Mouse (Mus musculus): Measurements from ENCODE around the gene Rps6kb1. TPM values are rescaled to one million over a fixed set of nuclear protein-coding genes. Genes with fewer than 3 reads are reported as not detected.
"Not testable (repeated sequence)": the region's sequence is repeated elsewhere in the genome, so short reads cannot be mapped to it uniquely, and the experiment has no call there.

The Rps6kb1 gene
- total and polyA plus RNA-seq, 2 experiments from 2014 or later = 34.2 to 67.3 TPM

DNA sequence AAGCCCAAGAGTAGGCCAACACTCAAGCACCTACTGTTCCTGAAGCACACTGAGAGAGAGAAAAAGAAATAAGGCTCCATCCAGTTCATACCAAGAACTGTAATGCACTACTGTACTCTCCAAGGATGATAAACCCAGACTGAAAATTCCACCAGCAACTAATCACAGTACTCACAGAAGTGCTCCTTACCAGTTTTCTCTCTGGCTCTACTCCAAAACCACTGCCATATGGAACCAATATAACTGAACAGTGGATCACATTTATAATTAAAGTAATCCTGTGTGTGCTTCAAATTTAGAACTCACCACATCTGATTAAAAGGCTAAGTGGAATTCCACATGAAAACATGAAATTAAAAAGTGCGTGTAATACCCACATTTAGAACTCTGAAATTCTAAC lies 1.8 kb downstream of the Rps6kb1 start:
- DNase-seq (ENCODE audit: low spot score) (no peak), ATAC-seq (no peak)
- Histone ChIP-seq H3K4me2 (ENCODE audit: low read depth, low read length) (peak overlapping the region; percentile 81), H3K9me3 (ENCODE audit: low read length) (no peaks in the 10 kb centered on the region), H3K27me3 (ENCODE audit: insufficient read depth, low read length) (no peaks in the 10 kb centered on the region), H3K9ac (replicated peaks; ENCODE audit: low read length) (no peak overlapping the region), H3K36me3 (ENCODE audit: insufficient read depth, low read length) (no peaks in the 10 kb centered on the region), H3K27ac (no peak overlapping the region), H3K4me3 (ENCODE audit: low read length) (no peak overlapping the region), H3K4me1 (ENCODE audit: insufficient read depth, low read length) (no peaks in the 10 kb centered on the region)
- WGBS = 84% methylated on average over 1 of the region's 1 CpGs
- no peak for TF ChIP-seq CTCF (IDR thresholded peaks at IDR 0.05; ENCODE audit: low read depth)

DNA sequence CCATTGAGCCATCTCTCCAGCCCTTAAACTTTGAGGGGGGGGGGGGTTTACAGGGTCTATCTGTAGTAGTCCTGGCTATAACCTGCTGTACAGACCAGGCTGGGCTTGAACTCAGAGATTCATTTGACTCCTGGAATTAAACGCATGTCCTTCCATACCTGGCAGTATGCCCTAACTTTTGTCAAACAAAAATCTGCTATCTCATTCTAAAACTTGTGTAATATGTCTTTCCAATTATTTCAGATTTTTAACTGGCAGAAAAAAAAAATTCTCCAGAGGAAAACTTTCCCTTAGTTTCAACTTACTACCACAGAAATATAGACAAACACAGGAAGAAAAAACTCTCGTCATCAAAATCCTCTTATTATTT lies 4.1 kb downstream of the Rps6kb1 start:
- Histone ChIP-seq H3K4me1 (ENCODE audit: insufficient read depth, low read length) (no peaks in the 10 kb centered on the region), H3K9me3 (ENCODE audit: low read length) (no peaks in the 10 kb centered on the region), H3K4me2 (ENCODE audit: low read depth, low read length) (no peak overlapping the region), H3K27me3 (ENCODE audit: insufficient read depth, low read length) (no peaks in the 10 kb centered on the region), H3K9ac (replicated peaks; ENCODE audit: low read length) (no peak overlapping the region), H3K36me3 (ENCODE audit: insufficient read depth, low read length) (no peaks in the 10 kb centered on the region), H3K4me3 (ENCODE audit: low read length) (no peak overlapping the region), H3K27ac (no peak overlapping the region)
- no peak for ATAC-seq
- DNase-seq (ENCODE audit: low spot score) = no peak
- TF ChIP-seq CTCF (IDR thresholded peaks at IDR 0.05; ENCODE audit: low read depth) = no peak
- 92% methylated on average over 2 of the region's 2 CpGs for WGBS

DNA sequence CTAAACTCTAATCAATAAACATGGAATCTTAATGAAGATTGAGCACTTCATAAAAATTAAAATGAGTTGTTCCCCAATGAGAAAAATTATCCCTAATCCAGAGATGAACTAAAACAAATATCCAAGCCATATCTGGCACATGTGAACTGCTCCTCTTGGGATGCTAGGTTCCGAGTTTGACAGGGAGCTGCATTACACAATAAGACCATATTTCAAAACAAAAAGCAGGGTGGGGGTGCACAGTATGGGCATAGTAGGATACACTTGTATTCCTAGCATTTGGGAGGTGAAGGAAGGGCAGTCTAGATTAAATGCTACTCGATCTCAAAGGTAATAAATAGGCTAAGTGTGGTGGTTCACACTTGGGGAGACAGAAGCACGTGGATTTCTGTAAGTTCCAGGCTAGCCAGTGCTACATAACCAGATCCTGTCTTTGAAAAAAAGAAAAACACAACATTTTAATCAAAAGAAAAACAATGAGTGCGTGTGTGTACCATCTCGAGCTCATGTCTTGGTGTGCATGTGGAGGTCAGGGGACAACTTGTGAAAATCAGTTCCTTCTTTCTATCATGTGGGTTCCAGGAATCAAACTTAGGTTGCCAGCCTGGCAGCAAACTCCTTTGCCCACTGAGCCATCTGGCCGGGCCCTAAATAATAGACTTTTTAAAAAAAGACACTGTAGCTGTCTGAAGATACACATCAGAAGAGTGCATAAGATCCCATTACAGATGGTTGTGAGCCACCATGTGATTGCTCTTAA lies 4.7 kb downstream of the Rps6kb1 start:
- Histone ChIP-seq H3K4me3 (ENCODE audit: low read length) (no peak overlapping the region), H3K4me1 (ENCODE audit: insufficient read depth, low read length) (no peaks in the 10 kb centered on the region), H3K9me3 (ENCODE audit: low read length) (no peaks in the 10 kb centered on the region), H3K36me3 (ENCODE audit: insufficient read depth, low read length) (no peaks in the 10 kb centered on the region), H3K27me3 (ENCODE audit: insufficient read depth, low read length) (no peaks in the 10 kb centered on the region), H3K27ac (no peak overlapping the region), H3K9ac (replicated peaks; ENCODE audit: low read length) (no peak overlapping the region), H3K4me2 (ENCODE audit: low read depth, low read length) (no peak overlapping the region)
- 90% methylated on average over 6 of the region's 6 CpGs for WGBS
- DNase-seq (ENCODE audit: low spot score) (no peak), ATAC-seq (no peak)
- no peak for TF ChIP-seq CTCF (IDR thresholded peaks at IDR 0.05; ENCODE audit: low read depth)

DNA sequence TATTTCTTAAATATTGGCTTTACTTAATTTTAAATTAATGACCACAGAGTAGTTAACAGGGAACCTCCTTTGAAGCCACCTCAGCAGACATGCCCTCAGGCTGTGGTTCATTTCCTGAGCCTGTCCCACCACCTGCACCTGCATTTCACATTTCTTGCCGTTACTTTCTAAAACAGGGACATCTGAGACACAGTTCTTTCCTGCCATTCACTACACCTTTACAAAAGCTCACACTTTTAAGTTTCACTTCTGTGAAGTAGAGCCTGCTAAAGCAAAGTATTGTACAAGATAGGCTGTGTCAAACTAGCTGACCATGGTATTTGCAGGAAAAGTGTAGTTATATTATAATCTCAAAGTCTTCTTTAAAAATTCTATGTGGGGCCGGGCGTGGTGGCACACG lies 5.8 kb downstream of the Rps6kb1 start:
- ATAC-seq (no peak), DNase-seq (ENCODE audit: low spot score) (no peak)
- Histone ChIP-seq H3K36me3 (ENCODE audit: insufficient read depth, low read length) (no peaks in the 10 kb centered on the region), H3K27ac (no peak overlapping the region), H3K4me1 (ENCODE audit: insufficient read depth, low read length) (no peaks in the 10 kb centered on the region), H3K9me3 (ENCODE audit: low read length) (no peaks in the 10 kb centered on the region), H3K27me3 (ENCODE audit: insufficient read depth, low read length) (no peaks in the 10 kb centered on the region), H3K4me2 (ENCODE audit: low read depth, low read length) (no peak overlapping the region), H3K4me3 (ENCODE audit: low read length) (no peak overlapping the region), H3K9ac (replicated peaks; ENCODE audit: low read length) (no peak overlapping the region)
- no peak for TF ChIP-seq CTCF (IDR thresholded peaks at IDR 0.05; ENCODE audit: low read depth)
- WGBS = 90% methylated on average over 4 of the region's 4 CpGs

DNA sequence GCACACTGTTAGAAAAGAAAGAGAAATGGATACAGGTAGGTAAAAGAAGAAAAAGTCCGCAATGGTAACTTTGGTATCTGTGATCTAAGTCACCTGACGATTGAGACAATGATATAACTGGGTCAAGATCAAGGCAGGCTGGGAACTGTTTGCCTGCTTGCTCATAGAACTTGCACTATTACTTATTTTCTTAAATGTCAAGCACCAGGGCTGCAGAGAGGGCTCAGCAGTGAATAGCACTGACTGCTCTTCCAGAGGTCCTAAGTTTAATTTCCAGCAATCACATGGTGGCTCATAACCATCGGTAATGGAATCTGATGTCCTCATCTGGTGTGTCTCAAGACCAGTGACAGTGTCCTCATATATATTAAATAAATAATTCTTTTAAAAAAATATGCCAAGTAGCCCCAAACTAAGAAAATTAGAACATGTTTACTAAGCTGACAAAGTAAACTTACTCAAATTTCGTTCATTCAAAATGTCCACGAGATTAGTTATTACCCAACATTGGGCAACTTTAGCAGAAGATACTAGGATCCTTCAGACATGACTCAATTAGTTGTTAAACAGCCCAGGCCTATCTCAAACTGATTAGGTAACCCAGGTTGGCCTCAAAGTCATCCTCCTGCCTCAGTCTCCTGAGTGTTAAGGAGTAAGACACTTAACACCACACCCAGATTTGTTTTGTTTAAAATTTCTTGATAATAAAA lies 10.2 kb downstream of the Rps6kb1 start:
- WGBS = 94% methylated on average over 5 of the region's 5 CpGs
- H3K36me3 ChIP-seq (ENCODE audit: insufficient read depth, low read length) = 0 out of 2 replicates have a peak, but pooled peaks cover 11% of the 10 kb centered on the region

DNA sequence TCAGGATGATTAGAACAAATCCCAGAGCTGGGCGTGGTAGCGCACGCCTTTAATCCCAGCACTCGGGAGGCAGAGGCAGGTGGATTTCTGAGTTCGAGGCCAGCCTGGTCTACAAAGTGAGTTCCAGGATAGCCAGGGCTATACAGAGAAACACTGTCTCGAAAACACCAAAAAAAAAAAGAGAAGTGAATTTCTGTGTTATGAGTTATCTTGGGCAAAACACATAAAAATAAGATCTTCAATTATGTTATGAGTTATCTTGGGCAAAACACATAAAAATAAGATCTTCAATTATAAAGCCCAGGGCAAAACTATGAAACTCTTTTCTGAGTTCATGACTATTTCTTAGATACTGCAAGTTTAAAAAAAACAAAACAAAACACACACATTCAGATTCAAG lies 11.3 kb downstream of the Rps6kb1 start:
- H3K9me3 ChIP-seq (ENCODE audit: low read length); DNase-seq (ENCODE audit: low spot score); H3K27ac ChIP-seq; H3K4me3 ChIP-seq (ENCODE audit: low read length); H3K27me3 ChIP-seq (ENCODE audit: insufficient read depth, low read length); H3K4me2 ChIP-seq (ENCODE audit: low read depth, low read length); ATAC-seq; H3K4me1 ChIP-seq (ENCODE audit: insufficient read depth, low read length); H3K9ac ChIP-seq (replicated peaks; ENCODE audit: low read length): not testable (repeated sequence)
- WGBS = 95% methylated on average over 6 of the region's 6 CpGs
- H3K36me3 ChIP-seq (ENCODE audit: insufficient read depth, low read length) = 0 out of 2 replicates have a peak, but pooled peaks cover 11% of the 10 kb centered on the region

More for the DNA sequence above, 10.2 kb downstream of the Rps6kb1 start:
- no peak overlapping the region for H3K4me3 ChIP-seq (ENCODE audit: low read length)
- no peak overlapping the region for H3K9ac ChIP-seq (replicated peaks; ENCODE audit: low read length)
- H3K27me3 ChIP-seq (ENCODE audit: insufficient read depth, low read length) = no peaks in the 10 kb centered on the region
- no peaks in the 10 kb centered on the region for H3K4me1 ChIP-seq (ENCODE audit: insufficient read depth, low read length)
- ATAC-seq (no peak), DNase-seq (ENCODE audit: low spot score) (no peak)
- TF ChIP-seq CTCF (IDR thresholded peaks at IDR 0.05; ENCODE audit: low read depth) = no peak
- no peak overlapping the region for H3K27ac ChIP-seq
- no peaks in the 10 kb centered on the region for H3K9me3 ChIP-seq (ENCODE audit: low read length)
- no peak overlapping the region for H3K4me2 ChIP-seq (ENCODE audit: low read depth, low read length)

DNA sequence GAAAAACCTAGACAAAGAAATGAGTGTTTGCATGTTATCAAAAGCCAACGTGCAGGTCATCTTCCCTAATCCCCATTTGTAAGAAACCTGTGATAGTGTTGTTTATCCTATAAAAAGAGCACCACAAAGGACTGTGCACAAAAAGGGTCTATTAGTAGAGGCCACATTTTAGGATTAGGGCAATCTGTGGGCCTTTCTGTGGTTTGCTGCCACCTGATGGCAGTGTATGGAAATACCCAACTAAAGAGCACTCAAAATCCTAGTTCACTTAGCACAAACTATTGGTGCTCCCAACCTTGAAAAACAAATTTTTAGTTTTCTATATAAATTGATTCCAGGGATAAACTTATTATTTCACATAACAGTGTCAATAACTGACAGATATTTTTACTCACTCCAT lies 11.8 kb downstream of the Rps6kb1 start:
- ATAC-seq (no peak), DNase-seq (ENCODE audit: low spot score) (peak; percentile 34)
- peak; percentile 55 for TF ChIP-seq CTCF (IDR thresholded peaks at IDR 0.05; ENCODE audit: low read depth)
- Histone ChIP-seq H3K9me3 (ENCODE audit: low read length) (no peaks in the 10 kb centered on the region), H3K27me3 (ENCODE audit: insufficient read depth, low read length) (no peaks in the 10 kb centered on the region), H3K27ac (no peak overlapping the region), H3K9ac (replicated peaks; ENCODE audit: low read length) (no peak overlapping the region), H3K4me3 (ENCODE audit: low read length) (no peak overlapping the region), H3K4me2 (ENCODE audit: low read depth, low read length) (no peak overlapping the region), H3K36me3 (ENCODE audit: insufficient read depth, low read length) (0 out of 2 replicates have a peak, but pooled peaks cover 11% of the 10 kb centered on the region), H3K4me1 (ENCODE audit: insufficient read depth, low read length) (no peaks in the 10 kb centered on the region)
- WGBS = 83% methylated on average over 1 of the region's 1 CpGs
